Mouse (Mus musculus) midbrain, postnatal 0 days (tissue): ENCODE results near the gene Aarsd1. TPM values are rescaled to one million over a fixed set of nuclear protein-coding genes. Genes with fewer than 3 reads are reported as not detected.

Experiments used
- ATAC-seq: fragments of 200-750 bp; cut with Nextera tagmentation; 2 replicates; pipeline ENCODE4 v1.8.0; 2017; ENCODE audit warnings: moderate number of reproducible peaks, mild to moderate bottlenecking, moderate TSS enrichment, moderate library complexity; ENCODE audit not compliant: low FRiP score
- DNase-seq: peaks from one replicate; pipeline ENCODE4 v3.0.0-alpha.2; 2015; ENCODE audit warnings: low spot score
- H3K27ac ChIP-seq: fragments of 300-500 bp; sonication (generic); 2 replicates; pipeline ENCODE4 v1.5.1; 2014; ENCODE audit warnings: low read depth, mild to moderate bottlenecking, low read length, mixed read lengths
- H3K27me3 ChIP-seq: fragments of 300-500 bp; sonication (generic); 2 replicates; pipeline ENCODE4 v1.6.1; 2014; ENCODE audit warnings: low read length, control low read depth, mixed read lengths; ENCODE audit not compliant: insufficient read depth
- H3K36me3 ChIP-seq: fragments of 300-500 bp; sonication (generic); 2 replicates; pipeline ENCODE4 v1.6.1; 2014; ENCODE audit warnings: low read length, control low read depth, mixed read lengths; ENCODE audit not compliant: insufficient read depth
- H3K4me1 ChIP-seq: fragments of 300-500 bp; sonication (generic); 2 replicates; pipeline ENCODE4 v1.6.1; 2014; ENCODE audit warnings: mild to moderate bottlenecking, control low read depth, antibody characterized with exemption, low read length, mixed read lengths; ENCODE audit not compliant: insufficient read depth
- H3K4me2 ChIP-seq: fragments of 300-500 bp; sonication (generic); 2 replicates; pipeline ENCODE4 v1.6.1; 2014; ENCODE audit warnings: low read depth, mild to moderate bottlenecking, low read length, mixed read lengths; ENCODE audit not compliant: poor library complexity, severe bottlenecking
- H3K4me3 ChIP-seq: fragments of 300-500 bp; sonication (generic); 2 replicates; pipeline ENCODE4 v1.5.1; 2014; ENCODE audit warnings: low read depth, mild to moderate bottlenecking, low read length, moderate library complexity
- H3K9ac ChIP-seq: fragments of 300-500 bp; sonication (generic); replicated peaks from 2 replicates; pipeline ENCODE4 v1.6.1; 2014; ENCODE audit warnings: mild to moderate bottlenecking, low read length, moderate library complexity, mixed read lengths; ENCODE audit not compliant: poor library complexity, severe bottlenecking
- H3K9me3 ChIP-seq: fragments of 300-500 bp; sonication (generic); 2 replicates; pipeline ENCODE4 v1.6.1; 2016; ENCODE audit warnings: low read length, control low read depth
- CTCF ChIP-seq: IDR thresholded peaks from 2 replicates; pipeline ENCODE4 v1.5.1; 2016; ENCODE audit warnings: antibody characterized with exemption, mild to moderate bottlenecking
- WGBS: fragments of 180-500 bp; shearing (Covaris S2); extraction: QIAGEN DNeasy Blood & Tissue Kit; methylation state at CpG from one replicate; pipeline ENCODE4 v1.1.7; 2014; 5-methylcytosine and 5-hydroxymethylcytosine counted together
- microRNA-seq: library from miRNA; unstranded; fragments of <30 nt; microRNA quantifications from one replicate; pipeline ENCODE4, GENCODE M21; 2016; ENCODE audit warnings: borderline number of aligned reads
- polyA plus RNA-seq: library from polyadenylated mRNA; unstranded; fragments of >200 nt; fragmentation: Nextera tagmentation; extraction: Ambion mirVana; gene quantifications from 2 replicates; pipeline ENCODE4 v1.2.1, GENCODE M21; 2015
- total RNA-seq: library from RNA; depleted of rRNA; stranded (reverse); fragments of >200 nt; gene quantifications from 2 replicates; pipeline ENCODE4 v1.2.3, GENCODE M21; 2014; rRNA removed

Gene Aarsd1
- total and polyA plus RNA-seq, 2 experiments from 2014 or later: 67.4 to 107 TPM

DNA sequence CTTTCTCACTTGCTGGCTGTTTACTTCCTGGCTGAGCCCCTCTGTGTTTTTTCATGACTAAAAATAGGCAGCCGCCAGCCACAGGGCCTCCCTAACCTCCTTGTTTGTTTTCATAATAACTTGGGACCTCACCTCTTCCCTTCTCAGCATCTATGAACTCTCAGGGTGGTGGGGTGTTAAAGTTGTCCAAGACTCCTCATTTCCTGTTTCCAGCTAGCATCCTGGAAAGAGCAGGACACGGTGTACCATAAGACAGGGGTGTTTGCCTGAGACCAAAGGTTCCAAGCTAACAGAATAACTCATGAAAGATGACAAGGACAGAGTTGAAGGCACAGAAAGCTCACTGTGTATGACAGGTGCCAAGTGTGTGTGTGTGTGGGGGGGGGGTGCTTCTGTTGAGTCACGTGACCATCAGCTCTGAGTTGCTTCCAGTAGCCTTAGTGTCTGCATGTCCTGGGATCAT is 56.7 kb downstream of the Aarsd1 start:
- ATAC-seq: no peak
- Histone ChIP-seq H3K9me3 (no peaks in the 10 kb centered on the region), H3K36me3 (no peaks in the 10 kb centered on the region), H3K4me1 (no peaks in the 10 kb centered on the region), H3K9ac (no peak overlapping the region), H3K27ac (no peak overlapping the region), H3K4me2 (no peak overlapping the region), H3K4me3 (no peak overlapping the region), H3K27me3 (no peaks in the 10 kb centered on the region)
- 72% methylated on average over 3 of the region's 3 CpGs for WGBS
- no peak for TF ChIP-seq CTCF
- no peak for DNase-seq

DNA sequence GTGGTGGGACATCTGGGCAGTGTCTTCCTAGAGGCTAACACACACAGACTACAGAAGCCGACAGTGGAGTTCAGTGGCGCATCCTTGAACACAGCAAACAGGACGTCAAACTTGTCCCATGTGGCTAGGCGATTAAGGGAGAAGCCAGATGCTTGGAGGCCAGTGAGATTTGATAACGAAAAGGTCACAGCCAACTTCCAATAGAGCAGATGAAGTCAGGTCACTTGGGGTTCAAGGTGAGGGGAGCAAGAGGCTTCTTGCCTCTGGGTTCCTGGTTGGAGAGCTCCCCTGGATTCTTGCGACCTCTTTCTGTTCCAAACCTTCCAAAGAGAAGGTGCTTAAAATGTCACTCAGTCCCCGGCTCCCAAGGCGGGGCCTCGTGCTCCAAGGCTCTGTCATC is 57.6 kb downstream of the Aarsd1 start:
- Histone ChIP-seq H3K9ac (no peak overlapping the region), H3K27me3 (no peaks in the 10 kb centered on the region), H3K4me3 (no peak overlapping the region), H3K9me3 (no peaks in the 10 kb centered on the region), H3K36me3 (no peaks in the 10 kb centered on the region), H3K27ac (no peak overlapping the region), H3K4me2 (no peak overlapping the region), H3K4me1 (no peaks in the 10 kb centered on the region)
- WGBS: 76% methylated on average over 9 of the region's 9 CpGs
- no peak for TF ChIP-seq CTCF
- no peak for ATAC-seq
- DNase-seq: no peak

DNA sequence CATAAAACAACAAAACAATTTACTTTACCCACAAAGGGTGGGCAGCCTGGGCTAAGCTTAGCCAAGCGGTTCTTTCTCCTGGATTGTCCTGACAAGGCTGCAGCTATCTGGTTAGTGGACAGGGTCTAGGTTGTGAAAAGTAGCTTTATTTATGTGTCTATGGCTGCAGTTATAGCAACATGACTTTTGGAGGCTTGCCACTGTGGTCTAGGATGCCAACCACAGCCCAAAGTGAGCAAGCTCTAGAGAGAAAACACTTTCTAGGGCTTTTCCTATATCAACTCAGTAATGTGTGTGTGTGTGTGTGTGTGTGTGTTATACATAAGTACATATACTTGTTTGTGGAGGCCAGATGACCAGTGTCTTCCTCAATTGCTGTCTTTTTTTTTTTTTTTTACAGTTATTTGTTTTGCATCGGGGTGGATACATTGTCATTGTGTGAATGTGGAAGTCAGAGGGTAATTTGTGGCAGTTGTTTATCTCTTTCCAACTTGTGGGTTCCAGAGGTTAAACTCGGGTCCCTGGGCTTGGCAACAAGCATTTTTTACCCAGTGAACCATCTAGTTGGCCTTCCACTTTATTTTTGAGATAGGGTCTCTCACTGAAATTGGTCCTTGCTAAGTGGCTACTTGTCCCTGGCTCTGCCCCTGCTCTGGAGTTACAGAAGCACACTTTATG is 59.8 kb downstream of the Aarsd1 start:
- Histone ChIP-seq H3K4me2 (no peak overlapping the region), H3K27me3 (no peaks in the 10 kb centered on the region), H3K27ac (no peak overlapping the region), H3K4me3 (no peak overlapping the region), H3K9me3 (no peaks in the 10 kb centered on the region), H3K36me3 (no peaks in the 10 kb centered on the region), H3K4me1 (no peaks in the 10 kb centered on the region), H3K9ac (no peak overlapping the region)
- no peak for DNase-seq
- WGBS: 73% methylated on average over 3 of the region's 3 CpGs
- no peak for TF ChIP-seq CTCF
- no peak for ATAC-seq

Small RNA genes within 50 kb of the gene (microRNA-seq; reads per million reads assigned to microRNA genes)
- gene Mir6929: not detected

Other genes starting within 250 kb of the Aarsd1 start
- gene Cntnap1, start 247.1 kb downstream of the Aarsd1 start, total RNA-seq: 12.5 and 15.0 TPM in 2 replicates
- 3.0 and 3.2 TPM in 2 replicates for gene Cntnap1, start 247.1 kb downstream of the Aarsd1 start, polyA plus RNA-seq
- gene Plekhh3, start 246.3 kb downstream of the Aarsd1 start, total RNA-seq: 13.7 and 23.4 TPM in 2 replicates
- gene Plekhh3, start 246.3 kb downstream of the Aarsd1 start, polyA plus RNA-seq: 5.8 and 6.2 TPM in 2 replicates
- 0.61 and 1.4 TPM in 2 replicates for gene Ccr10, start 242.2 kb downstream of the Aarsd1 start, total RNA-seq
- gene Ccr10, start 242.2 kb downstream of the Aarsd1 start, polyA plus RNA-seq: 0.75 and 0.83 TPM in 2 replicates
- gene Ezh1, start 191.2 kb downstream of the Aarsd1 start, total RNA-seq: 26.5 and 40.0 TPM in 2 replicates
- gene Ezh1, start 191.2 kb downstream of the Aarsd1 start, polyA plus RNA-seq: 25.4 and 25.9 TPM in 2 replicates
- gene Ramp2, start 171.6 kb downstream of the Aarsd1 start, total RNA-seq: 55.0 and 67.5 TPM in 2 replicates
- gene Ramp2, start 171.6 kb downstream of the Aarsd1 start, polyA plus RNA-seq: 95.3 and 103 TPM in 2 replicates
- 77.3 and 82.3 TPM in 2 replicates for gene Vps25, start 163.9 kb downstream of the Aarsd1 start, total RNA-seq
- gene Vps25, start 163.9 kb downstream of the Aarsd1 start, polyA plus RNA-seq: 130 and 144 TPM in 2 replicates
- 4.2 and 8.1 TPM in 2 replicates for gene Wnk4, start 157.0 kb downstream of the Aarsd1 start, total RNA-seq
- 7.5 and 9.2 TPM in 2 replicates for gene Wnk4, start 157.0 kb downstream of the Aarsd1 start, polyA plus RNA-seq
- not detected in 2 replicates for gene Cntd1, start 138.6 kb downstream of the Aarsd1 start, total RNA-seq
- gene Cntd1, start 138.6 kb downstream of the Aarsd1 start, polyA plus RNA-seq: 0.25 and 0.42 TPM in 2 replicates
- gene Coa3, start 138.5 kb downstream of the Aarsd1 start, total RNA-seq: 136 and 168 TPM in 2 replicates
- gene Coa3, start 138.5 kb downstream of the Aarsd1 start, polyA plus RNA-seq: 204 and 229 TPM in 2 replicates
- 94.4 and 209 TPM in 2 replicates for gene Becn1, start 115.3 kb downstream of the Aarsd1 start, total RNA-seq
- 145 and 150 TPM in 2 replicates for gene Becn1, start 115.3 kb downstream of the Aarsd1 start, polyA plus RNA-seq
- gene Psme3, start 101.4 kb downstream of the Aarsd1 start, total RNA-seq: 69.1 and 74.0 TPM in 2 replicates
- gene Psme3, start 101.4 kb downstream of the Aarsd1 start, polyA plus RNA-seq: 75.0 and 76.5 TPM in 2 replicates
- gene Aoc2, start 92.6 kb downstream of the Aarsd1 start, total RNA-seq: 5.3 and 6.7 TPM in 2 replicates
- 0.64 and 0.77 TPM in 2 replicates for gene Aoc2, start 92.6 kb downstream of the Aarsd1 start, polyA plus RNA-seq
- 0.66 and 1.2 TPM in 2 replicates for gene Aoc3, start 87.0 kb downstream of the Aarsd1 start, total RNA-seq
- gene Aoc3, start 87.0 kb downstream of the Aarsd1 start, polyA plus RNA-seq: 0.07 and 0.20 TPM in 2 replicates
- not detected in 2 replicates for gene G6pc, start 50.1 kb downstream of the Aarsd1 start, total RNA-seq
- not detected in 2 replicates for gene G6pc, start 50.1 kb downstream of the Aarsd1 start, polyA plus RNA-seq
- 1.8 and 5.7 TPM in 2 replicates for gene Gm27029, start 7.2 kb upstream of the Aarsd1 start, total RNA-seq
- 6.3 and 6.8 TPM in 2 replicates for gene Gm27029, start 7.2 kb upstream of the Aarsd1 start, polyA plus RNA-seq
- gene Rundc1, start 7.5 kb upstream of the Aarsd1 start, total RNA-seq: 10.4 and 12.9 TPM in 2 replicates
- 24.2 and 25.2 TPM in 2 replicates for gene Rundc1, start 7.5 kb upstream of the Aarsd1 start, polyA plus RNA-seq
- 0.66 and 2.7 TPM in 2 replicates for gene Ptges3l, start 7.7 kb upstream of the Aarsd1 start, total RNA-seq
- gene Ptges3l, start 7.7 kb upstream of the Aarsd1 start, polyA plus RNA-seq: 2.9 TPM in 2 replicates
- 605 and 614 TPM in 2 replicates for gene Rpl27, start 24.7 kb upstream of the Aarsd1 start, total RNA-seq
- gene Rpl27, start 24.7 kb upstream of the Aarsd1 start, polyA plus RNA-seq: 227 and 260 TPM in 2 replicates
- gene Ifi35, start 30.8 kb upstream of the Aarsd1 start, total RNA-seq: 1.9 and 3.3 TPM in 2 replicates
- gene Ifi35, start 30.8 kb upstream of the Aarsd1 start, polyA plus RNA-seq: 4.5 TPM in 2 replicates
- 90.5 and 96.3 TPM in 2 replicates for gene Rnd2, start 47.4 kb upstream of the Aarsd1 start, total RNA-seq
- 95.7 and 104 TPM in 2 replicates for gene Rnd2, start 47.4 kb upstream of the Aarsd1 start, polyA plus RNA-seq
- gene Vat1, start 48.6 kb upstream of the Aarsd1 start, total RNA-seq: 313 and 334 TPM in 2 replicates
- gene Vat1, start 48.6 kb upstream of the Aarsd1 start, polyA plus RNA-seq: 143 and 146 TPM in 2 replicates
- 2.8 and 5.1 TPM in 2 replicates for gene Brca1, start 134.3 kb upstream of the Aarsd1 start, total RNA-seq
- 0.84 and 0.90 TPM in 2 replicates for gene Brca1, start 134.3 kb upstream of the Aarsd1 start, polyA plus RNA-seq
- gene Nbr1, start 134.5 kb upstream of the Aarsd1 start, total RNA-seq: 121 and 128 TPM in 2 replicates
- gene Nbr1, start 134.5 kb upstream of the Aarsd1 start, polyA plus RNA-seq: 56.3 and 59.7 TPM in 2 replicates
- 1.5 and 3.0 TPM in 2 replicates for gene Tmem106a, start 164.6 kb upstream of the Aarsd1 start, total RNA-seq
- 3.5 and 3.6 TPM in 2 replicates for gene Tmem106a, start 164.6 kb upstream of the Aarsd1 start, polyA plus RNA-seq
- not detected in 2 replicates for gene Gm11634, start 181.6 kb upstream of the Aarsd1 start, total RNA-seq
- gene Gm11634, start 181.6 kb upstream of the Aarsd1 start, polyA plus RNA-seq: not detected in 2 replicates
- 2.8 and 3.6 TPM in 2 replicates for gene Rdm1, start 209.6 kb upstream of the Aarsd1 start, total RNA-seq
- 8.3 and 9.2 TPM in 2 replicates for gene Rdm1, start 209.6 kb upstream of the Aarsd1 start, polyA plus RNA-seq
- gene Arl4d, start 247.9 kb upstream of the Aarsd1 start, total RNA-seq: 4.5 and 6.9 TPM in 2 replicates
- 5.7 and 7.1 TPM in 2 replicates for gene Arl4d, start 247.9 kb upstream of the Aarsd1 start, polyA plus RNA-seq